Mouse (Mus musculus) hindbrain, embryonic 16.5 days (tissue): ENCODE data around the gene Uts2b. TPM values are rescaled to one million over a fixed set of nuclear protein-coding genes. Genes with fewer than 3 reads are reported as not detected.

ENCODE experiments used
- ATAC-seq: fragments of 200-750 bp; cut with Nextera tagmentation; 2 replicates; pipeline ENCODE4 v1.8.0; 2017; ENCODE audit warnings: moderate TSS enrichment, moderate library complexity
- H3K27ac ChIP-seq: fragments of 300-500 bp; sonication (generic); 2 replicates; pipeline ENCODE4 v1.5.1; 2014; ENCODE audit warnings: low read depth, mild to moderate bottlenecking, control low read depth, low read length, moderate library complexity
- H3K27me3 ChIP-seq: fragments of 300-500 bp; sonication (generic); replicated peaks from 2 replicates; pipeline ENCODE4 v1.6.1; 2014; ENCODE audit warnings: low read length; ENCODE audit not compliant: control insufficient read depth, insufficient read depth
- H3K36me3 ChIP-seq: fragments of 300-500 bp; sonication (generic); 2 replicates; pipeline ENCODE4 v1.6.1; 2014; ENCODE audit warnings: mild to moderate bottlenecking, low read length, moderate library complexity, mixed read lengths; ENCODE audit not compliant: control insufficient read depth, insufficient read depth
- H3K4me1 ChIP-seq: fragments of 300-500 bp; sonication (generic); 2 replicates; pipeline ENCODE4 v1.6.1; 2014; ENCODE audit warnings: low read depth, low read length; ENCODE audit not compliant: control insufficient read depth, insufficient read depth
- H3K4me2 ChIP-seq: fragments of 300-500 bp; sonication (generic); 2 replicates; pipeline ENCODE4 v1.6.1; 2014; ENCODE audit warnings: mild to moderate bottlenecking, low read length, control low read depth, moderate library complexity
- H3K4me3 ChIP-seq: fragments of 300-500 bp; sonication (generic); 2 replicates; pipeline ENCODE4 v1.5.1; 2014; ENCODE audit warnings: mild to moderate bottlenecking, low read length, control low read depth, moderate library complexity
- H3K9ac ChIP-seq: fragments of 300-500 bp; sonication (generic); 2 replicates; pipeline ENCODE4 v1.6.1; 2014; ENCODE audit warnings: low read depth, mild to moderate bottlenecking, control low read depth, low read length, moderate library complexity
- H3K9me3 ChIP-seq: fragments of 300-500 bp; sonication (generic); 2 replicates; pipeline ENCODE4 v1.6.1; 2014; ENCODE audit warnings: mild to moderate bottlenecking, low read length, moderate library complexity; ENCODE audit not compliant: control insufficient read depth
- WGBS: fragments of 180-500 bp; shearing (Covaris S2); extraction: QIAGEN DNeasy Blood & Tissue Kit; methylation state at CpG from one replicate; pipeline ENCODE4 v1.1.7; 2014; 5-methylcytosine and 5-hydroxymethylcytosine counted together
- polyA plus RNA-seq: library from polyadenylated mRNA; unstranded; fragments of >200 nt; fragmentation: Nextera tagmentation; extraction: Ambion mirVana; gene quantifications from 2 replicates; pipeline ENCODE4 v1.2.1, GENCODE M21; 2015

The Uts2b gene
- polyA plus RNA-seq, 1 experiment from 2014 or later: 7.6 TPM

DNA sequence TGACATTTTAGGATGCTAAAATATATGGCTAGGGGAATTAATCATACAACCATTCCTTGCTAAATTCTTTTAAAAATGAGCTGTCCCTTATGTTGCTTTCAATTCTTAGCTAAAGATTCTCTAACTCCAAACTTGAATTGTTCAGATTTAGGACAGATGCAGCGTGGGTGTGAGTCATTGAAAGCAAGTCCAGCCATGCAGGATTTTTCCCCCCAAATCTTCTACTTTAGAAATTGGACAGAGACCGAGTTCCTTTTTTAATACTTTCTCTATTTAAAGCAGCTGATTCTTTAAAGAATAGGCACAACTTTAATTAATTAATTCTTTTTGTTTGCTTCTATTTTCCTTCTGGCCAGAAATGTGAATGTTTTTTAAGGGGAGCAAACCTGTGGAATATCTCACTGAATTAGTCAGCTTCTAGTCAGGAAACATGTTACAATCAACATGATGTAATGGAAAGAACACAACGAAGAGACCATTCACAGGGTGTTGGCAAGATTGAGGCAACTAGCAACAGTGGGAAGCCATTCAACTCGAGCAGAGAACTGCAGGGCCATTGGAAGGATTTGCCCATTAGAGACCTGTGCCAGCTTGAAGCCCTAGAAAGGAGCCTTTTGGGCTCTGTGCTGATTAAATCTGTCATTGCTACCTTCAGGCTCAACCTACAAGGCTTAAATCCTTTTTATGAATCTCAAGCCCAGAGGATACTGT, 15.0 kb upstream of the Uts2b start:
- H3K27ac ChIP-seq: no peak overlapping the region
- no peaks in the 10 kb centered on the region for H3K27me3 ChIP-seq
- H3K36me3 ChIP-seq: no peaks in the 10 kb centered on the region
- H3K9ac ChIP-seq: no peak overlapping the region
- H3K4me2 ChIP-seq: no peak overlapping the region
- no peaks in the 10 kb centered on the region for H3K9me3 ChIP-seq
- no peak overlapping the region for H3K4me3 ChIP-seq
- ATAC-seq: no peak
- H3K4me1 ChIP-seq: peaks cover 8% of the 10 kb centered on the region
- 64% methylated on average over 4 of the region's 4 CpGs for WGBS

- H3K9me3 ChIP-seq: no peaks in the 10 kb centered on the region
- no peak overlapping the region for H3K4me2 ChIP-seq
- no peaks in the 10 kb centered on the region for H3K27me3 ChIP-seq
- no peak overlapping the region for H3K27ac ChIP-seq
- H3K4me1 ChIP-seq: no peaks in the 10 kb centered on the region
- no peak for ATAC-seq
- H3K36me3 ChIP-seq: no peaks in the 10 kb centered on the region
- H3K9ac ChIP-seq: no peak overlapping the region
- WGBS: 86% methylated on average over 4 of the region's 4 CpGs
- H3K4me3 ChIP-seq: no peak overlapping the region
Observed at GRCm38 (mm10) chr16:27382217-27382616, 12.2 kb upstream of the Uts2b start.

DNA sequence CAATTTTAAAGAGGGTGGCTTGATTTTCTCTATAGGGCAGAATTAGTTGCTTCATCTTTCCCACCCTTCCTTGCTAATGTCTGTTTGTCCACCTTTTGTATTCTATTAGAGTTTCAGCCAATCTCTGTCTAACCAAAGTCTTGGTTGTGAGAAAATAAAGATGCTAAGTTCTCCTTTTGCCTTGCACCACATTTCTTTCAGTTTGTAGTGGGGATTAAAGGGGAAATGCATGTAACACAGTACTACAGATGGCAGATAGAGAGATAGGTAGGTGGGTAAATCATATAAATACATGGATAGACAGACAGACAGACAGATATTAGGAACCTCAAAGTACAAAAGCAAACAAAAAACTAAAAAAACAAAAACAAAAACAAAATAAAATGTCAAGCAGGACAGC, 6.5 kb upstream of the Uts2b start:
- Histone ChIP-seq H3K9me3 (no peaks in the 10 kb centered on the region), H3K4me1 (no peaks in the 10 kb centered on the region), H3K36me3 (no peaks in the 10 kb centered on the region), H3K4me3 (no peak overlapping the region), H3K4me2 (no peak overlapping the region), H3K27ac (no peak overlapping the region), H3K27me3 (no peaks in the 10 kb centered on the region), H3K9ac (no peak overlapping the region)
- ATAC-seq: no peak

GRCm38 (mm10) chr16:27375318-27375717, 5.3 kb upstream of the Uts2b start:
- no peak overlapping the region for H3K4me2 ChIP-seq
- 78% methylated on average over 2 of the region's 2 CpGs for WGBS
- no peak overlapping the region for H3K27ac ChIP-seq
- H3K4me3 ChIP-seq: no peak overlapping the region
- H3K4me1 ChIP-seq: no peaks in the 10 kb centered on the region
- no peaks in the 10 kb centered on the region for H3K27me3 ChIP-seq
- no peaks in the 10 kb centered on the region for H3K36me3 ChIP-seq
- H3K9me3 ChIP-seq: no peaks in the 10 kb centered on the region
- H3K9ac ChIP-seq: no peak overlapping the region
- ATAC-seq: no peak

- Histone ChIP-seq H3K36me3 (no peaks in the 10 kb centered on the region), H3K4me2 (no peak overlapping the region), H3K4me1 (no peaks in the 10 kb centered on the region), H3K4me3 (no peak overlapping the region), H3K9me3 (no peaks in the 10 kb centered on the region), H3K9ac (no peak overlapping the region), H3K27ac (no peak overlapping the region), H3K27me3 (no peaks in the 10 kb centered on the region)
- 78% methylated on average over 3 of the region's 3 CpGs for WGBS
- no peak for ATAC-seq
Observed at GRCm38 (mm10) chr16:27374139-27374538, 4.1 kb upstream of the Uts2b start.

DNA sequence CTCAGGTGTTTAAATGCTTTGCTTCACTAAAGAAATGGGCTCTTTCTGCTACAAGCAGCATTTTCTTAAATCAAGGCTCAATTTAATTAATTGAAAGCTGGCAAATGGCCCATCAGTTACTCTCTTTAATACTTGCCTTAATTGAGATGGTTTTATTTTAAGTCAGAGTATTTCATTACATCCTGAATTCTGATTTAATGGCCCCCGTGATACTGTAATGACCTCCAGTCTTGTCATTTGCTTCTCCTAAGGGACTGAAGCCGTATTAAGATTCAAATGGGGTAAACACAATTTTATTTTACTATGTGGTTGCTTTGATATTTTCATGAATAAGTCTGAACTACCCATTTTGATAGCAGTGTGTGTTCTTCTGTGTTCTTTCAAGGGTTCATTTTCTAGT, 661 bp upstream of the Uts2b start:
- Histone ChIP-seq H3K4me3 (no peak overlapping the region), H3K27ac (no peak overlapping the region), H3K4me2 (no peak overlapping the region), H3K9ac (no peak overlapping the region), H3K27me3 (no peaks in the 10 kb centered on the region), H3K9me3 (no peaks in the 10 kb centered on the region), H3K4me1 (no peaks in the 10 kb centered on the region), H3K36me3 (no peaks in the 10 kb centered on the region)
- WGBS: 69% methylated on average over 2 of the region's 2 CpGs
- ATAC-seq: no peak

- no peak for ATAC-seq
- Histone ChIP-seq H3K27me3 (no peaks in the 10 kb centered on the region), H3K4me2 (no peak overlapping the region), H3K4me3 (no peak overlapping the region), H3K9me3 (no peaks in the 10 kb centered on the region), H3K4me1 (no peaks in the 10 kb centered on the region), H3K9ac (no peak overlapping the region), H3K27ac (no peak overlapping the region), H3K36me3 (no peaks in the 10 kb centered on the region)
- 100% methylated on average over 1 of the region's 1 CpGs for WGBS
Observed at GRCm38 (mm10) chr16:27360059-27360458, 10.0 kb downstream of the Uts2b start.

DNA sequence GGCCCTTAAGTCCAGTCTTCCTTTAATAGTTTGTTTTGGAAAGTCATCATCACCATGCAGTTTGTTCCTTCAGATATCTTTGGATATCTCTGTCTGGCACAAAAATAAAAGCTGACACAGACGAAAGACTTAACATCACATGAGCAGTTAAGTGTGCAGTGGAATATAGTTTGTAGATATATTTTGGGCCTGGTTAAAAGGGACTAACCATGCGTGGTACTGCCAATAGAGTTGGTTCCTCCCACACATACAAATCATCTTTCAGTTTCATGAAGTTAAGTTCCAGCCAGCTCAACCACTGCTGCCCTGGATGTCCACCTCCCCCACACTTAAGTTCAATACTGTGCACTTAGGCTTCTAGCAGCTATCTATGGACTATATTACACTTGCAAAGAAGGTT, 15.6 kb downstream of the Uts2b start:
- H3K27ac ChIP-seq: no peak overlapping the region
- no peak overlapping the region for H3K9ac ChIP-seq
- no peaks in the 10 kb centered on the region for H3K4me1 ChIP-seq
- H3K4me2 ChIP-seq: no peak overlapping the region
- WGBS: 74% methylated on average over 2 of the region's 2 CpGs
- H3K4me3 ChIP-seq: no peak overlapping the region
- H3K36me3 ChIP-seq: no peaks in the 10 kb centered on the region
- H3K9me3 ChIP-seq: no peaks in the 10 kb centered on the region
- no peaks in the 10 kb centered on the region for H3K27me3 ChIP-seq
- no peak for ATAC-seq

DNA sequence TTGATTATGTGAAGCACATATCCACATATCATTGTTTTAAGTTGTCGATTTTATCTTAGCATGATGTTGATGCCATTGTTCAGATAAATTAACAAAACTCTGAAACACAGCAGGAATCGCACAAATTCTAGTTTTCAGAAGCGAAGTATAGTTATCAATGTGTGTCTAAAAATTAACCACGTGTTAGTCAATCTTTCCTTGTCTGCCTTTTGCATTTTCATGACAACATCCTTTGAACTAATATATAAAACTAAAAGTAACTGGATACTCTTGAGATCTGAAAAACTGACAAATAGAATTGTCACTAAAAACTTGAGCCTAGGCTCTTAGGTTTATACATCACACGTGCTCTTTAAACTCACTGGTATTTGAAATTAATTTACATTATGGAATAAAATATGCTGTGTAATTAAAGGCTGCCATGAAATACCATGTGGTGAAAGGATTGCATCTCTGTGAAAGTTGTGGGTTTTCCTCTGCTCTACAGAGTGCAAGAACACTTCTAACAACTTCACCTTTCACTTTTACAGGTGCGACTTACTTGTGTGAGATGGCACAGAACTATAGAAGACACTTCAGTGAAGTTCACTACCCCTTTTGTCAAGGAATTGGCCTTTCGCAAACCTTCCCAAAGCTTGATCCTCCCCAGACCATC, 20.0 kb downstream of the Uts2b start:
- Histone ChIP-seq H3K36me3 (no peaks in the 10 kb centered on the region), H3K9ac (no peak overlapping the region), H3K4me1 (no peaks in the 10 kb centered on the region), H3K27ac (no peak overlapping the region), H3K4me3 (no peak overlapping the region), H3K27me3 (no peaks in the 10 kb centered on the region), H3K4me2 (no peak overlapping the region), H3K9me3 (no peaks in the 10 kb centered on the region)
- 91% methylated on average over 7 of the region's 7 CpGs for WGBS
- no peak for ATAC-seq
